Mouse (Mus musculus) retina, postnatal 7 days (tissue): Measurements from ENCODE around the gene H2afv.
"Not testable (repeated sequence)": the region's sequence is repeated elsewhere in the genome, so short reads cannot be mapped to it uniquely, and the experiment has no call there.

Source experiments
- DNase-seq: peaks from one replicate; pipeline ENCODE4 v3.0.0-alpha.2; 2012; ENCODE audit warnings: low read depth, low spot score

H2afv gene

GRCm38 (mm10) chr11:6415551-6416404 is 28.5 kb downstream of the H2afv start:
- DNase-seq, result peak; percentile 94

GRCm38 (mm10) chr11:6414751-6415550 is 29.3 kb downstream of the H2afv start, which contains the start of gene Ppia:
Gene Ppia, plus strand, starts transcription at chr11:6415443.
- no peak for DNase-seq

- no peak for DNase-seq
Measured at GRCm38 (mm10) chr11:6413264-6413663, 31.0 kb downstream of the H2afv start.

- peak; percentile 40 for DNase-seq
Measured at GRCm38 (mm10) chr11:6411684-6412083, 32.6 kb downstream of the H2afv start.

- not testable (repeated sequence) for DNase-seq
Measured at GRCm38 (mm10) chr11:6410755-6411154, 33.5 kb downstream of the H2afv start.

- DNase-seq, result no peak
Measured at GRCm38 (mm10) chr11:6410050-6410602, 34.1 kb downstream of the H2afv start.

GRCm38 (mm10) chr11:6407162-6407621 is 37.1 kb downstream of the H2afv start:
- no peak for DNase-seq

- DNase-seq, result no peak
Measured at GRCm38 (mm10) chr11:6406251-6407161, 37.7 kb downstream of the H2afv start.

- no peak for DNase-seq
Measured at GRCm38 (mm10) chr11:6405591-6406081, 38.6 kb downstream of the H2afv start.

GRCm38 (mm10) chr11:6404699-6405566 is 39.3 kb downstream of the H2afv start:
- no peak for DNase-seq

GRCm38 (mm10) chr11:6403830-6404405 is 40.3 kb downstream of the H2afv start:
- DNase-seq, result no peak

- no peak for DNase-seq
Measured at GRCm38 (mm10) chr11:6402515-6403510, 41.4 kb downstream of the H2afv start.

GRCm38 (mm10) chr11:6398141-6398540 is 46.1 kb downstream of the H2afv start:
- no peak for DNase-seq

- DNase-seq, result no peak
Measured at GRCm38 (mm10) chr11:6395565-6395964, 48.7 kb downstream of the H2afv start.

- DNase-seq, result no peak
Measured at GRCm38 (mm10) chr11:6393866-6394265, 50.4 kb downstream of the H2afv start.

- DNase-seq, result no peak
Measured at GRCm38 (mm10) chr11:6392857-6393256, 51.4 kb downstream of the H2afv start.

GRCm38 (mm10) chr11:6391516-6392276 is 52.5 kb downstream of the H2afv start:
- DNase-seq, result no peak
